Mouse (Mus musculus): Measurements from ENCODE around the gene Fanca. TPM values are rescaled to one million over a fixed set of nuclear protein-coding genes. Genes with fewer than 3 reads are reported as not detected.

Gene Fanca
- polyA plus RNA-seq, 1 experiment from 2014 or later, result 16.0 TPM

GRCm38 (mm10) chr8:123333091-123333587 lies 14.8 kb upstream of the Fanca start:
- ATAC-seq (replicated peaks; ENCODE audit: extremely low read depth, insufficient read depth, low FRiP score), result no peak
- WGBS, result 8% methylated on average over 21 of the region's 21 CpGs
- Histone ChIP-seq H3K9ac (ENCODE audit: low read length) (peak overlapping the region; percentile 53), H3K27me3 (ENCODE audit: control insufficient read depth, insufficient read depth, low read length) (peaks cover 12% of the 10 kb centered on the region), H3K27ac (ENCODE audit: low read length) (no peak overlapping the region), H3K9me3 (replicated peaks; ENCODE audit: control insufficient read depth, low read length) (no peaks in the 10 kb centered on the region), H3K36me3 (ENCODE audit: control insufficient read depth, insufficient read depth) (no peaks in the 10 kb centered on the region), H3K4me2 (ENCODE audit: low read depth, low read length) (peak overlapping the region; percentile 96), H3K4me3 (ENCODE audit: low read length) (peak overlapping the region; percentile 68), H3K4me1 (ENCODE audit: control insufficient read depth, insufficient read depth, low read length) (peaks cover 7% of the 10 kb centered on the region; the same call in 1 of the 2 replicates)

DNA sequence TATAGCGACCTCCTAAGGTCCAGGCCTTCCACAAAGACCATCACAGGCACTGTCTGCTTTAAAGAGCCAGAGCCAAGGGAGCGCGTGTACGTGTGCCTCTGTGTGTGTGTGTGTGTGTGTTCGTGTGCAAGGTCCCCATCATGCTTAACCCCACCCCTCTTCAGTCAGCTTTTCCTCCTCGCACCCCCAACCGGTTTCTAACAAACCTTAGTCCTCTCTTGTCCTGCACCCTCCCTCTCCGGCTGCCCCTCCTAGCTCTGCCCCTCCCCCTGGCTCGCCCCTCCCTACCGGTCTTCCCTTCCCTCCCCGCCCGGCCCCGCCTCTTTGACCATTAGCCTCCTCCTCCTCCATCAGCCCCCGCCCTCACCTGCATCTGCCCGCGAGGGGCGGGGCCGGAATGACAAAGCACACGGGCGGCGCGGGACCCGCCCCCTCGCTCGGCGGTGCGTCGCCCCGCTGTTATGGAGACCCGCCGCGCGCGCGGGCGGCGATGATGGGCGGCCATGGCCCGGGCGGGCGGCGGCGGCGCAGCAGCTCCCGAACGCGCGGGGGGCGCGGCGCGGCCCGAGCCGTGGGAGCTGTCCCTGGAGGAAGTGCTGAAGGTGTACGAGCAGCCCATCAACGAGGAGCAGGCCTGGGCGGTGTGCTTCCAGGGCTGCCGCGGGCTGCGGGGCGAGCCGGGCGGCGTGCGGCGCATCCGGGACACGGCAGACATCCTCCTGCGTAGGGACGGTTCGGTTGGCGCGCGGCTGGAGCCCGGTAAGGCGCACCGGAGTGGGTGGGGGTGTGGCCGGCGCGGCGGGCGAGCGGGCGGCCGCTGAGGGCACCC lies 14.1 kb upstream of the Fanca start, which contains the start of gene Spire2:
Gene Spire2, plus strand, starts transcription at position 452 of the 829 bp plus-strand sequence.
- Histone ChIP-seq H3K9me3 (replicated peaks; ENCODE audit: control insufficient read depth, low read length) (no peaks in the 10 kb centered on the region), H3K27me3 (ENCODE audit: control insufficient read depth, insufficient read depth, low read length) (peaks cover 12% of the 10 kb centered on the region), H3K4me2 (ENCODE audit: low read depth, low read length) (peak within 1 kb of the TSS; percentile 96), H3K9ac (ENCODE audit: low read length) (peak within 1 kb of the TSS; percentile 53), H3K4me3 (ENCODE audit: low read length) (peak within 1 kb of the TSS; percentile 68), H3K36me3 (ENCODE audit: control insufficient read depth, insufficient read depth) (no peaks in the 10 kb centered on the region), H3K4me1 (ENCODE audit: control insufficient read depth, insufficient read depth, low read length) (peaks cover 7% of the 10 kb centered on the region; the same call in 1 of the 2 replicates), H3K27ac (ENCODE audit: low read length) (no peak within 1 kb of the TSS)
- ATAC-seq (replicated peaks; ENCODE audit: extremely low read depth, insufficient read depth, low FRiP score), result peak; percentile 76
- WGBS, result under 1% methylated on average over 81 of the region's 85 CpGs

- no peak for ATAC-seq (replicated peaks; ENCODE audit: extremely low read depth, insufficient read depth, low FRiP score)
- peaks cover 12% of the 10 kb centered on the region for H3K27me3 ChIP-seq (ENCODE audit: control insufficient read depth, insufficient read depth, low read length)
- no peaks in the 10 kb centered on the region for H3K9me3 ChIP-seq (replicated peaks; ENCODE audit: control insufficient read depth, low read length)
- WGBS, result 17% methylated on average over 8 of the region's 8 CpGs
- H3K36me3 ChIP-seq (ENCODE audit: control insufficient read depth, insufficient read depth), result no peaks in the 10 kb centered on the region
- H3K4me3 ChIP-seq (ENCODE audit: low read length), result no peak overlapping the region; the same call in 1 of the 2 replicates
- H3K4me2 ChIP-seq (ENCODE audit: low read depth, low read length), result peak overlapping the region; percentile 96
- H3K9ac ChIP-seq (ENCODE audit: low read length), result no peak overlapping the region
- no peak overlapping the region for H3K27ac ChIP-seq (ENCODE audit: low read length)
- H3K4me1 ChIP-seq (ENCODE audit: control insufficient read depth, insufficient read depth, low read length), result peaks cover 7% of the 10 kb centered on the region; the same call in 1 of the 2 replicates
Measured at GRCm38 (mm10) chr8:123331810-123332209, 13.4 kb upstream of the Fanca start.

DNA sequence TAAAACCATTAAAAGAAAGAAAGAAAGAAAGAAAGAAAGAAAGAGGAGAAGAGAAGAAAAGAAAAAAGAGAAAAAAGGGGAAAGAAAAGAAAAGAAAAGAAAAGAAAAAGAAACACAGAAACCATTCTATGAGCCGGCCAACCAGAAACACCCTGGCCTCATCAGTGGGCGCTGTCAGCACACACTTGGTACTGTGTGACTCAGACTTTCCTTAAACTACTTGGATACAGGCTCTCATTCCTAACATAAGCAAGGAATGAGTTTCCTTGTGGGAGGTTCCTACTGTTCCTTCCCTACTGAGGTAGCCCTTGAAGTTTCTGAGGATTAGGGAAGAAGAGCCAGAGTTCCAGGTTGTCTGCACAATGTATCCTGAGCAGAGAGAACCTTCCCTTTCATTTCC lies 12.9 kb upstream of the Fanca start:
- Histone ChIP-seq H3K4me3 (ENCODE audit: low read length) (no peak overlapping the region), H3K9ac (ENCODE audit: low read length) (no peak overlapping the region), H3K27me3 (ENCODE audit: control insufficient read depth, insufficient read depth, low read length) (peaks cover 12% of the 10 kb centered on the region), H3K4me1 (ENCODE audit: control insufficient read depth, insufficient read depth, low read length) (peaks cover 7% of the 10 kb centered on the region; the same call in 1 of the 2 replicates), H3K9me3 (replicated peaks; ENCODE audit: control insufficient read depth, low read length) (no peaks in the 10 kb centered on the region), H3K27ac (ENCODE audit: low read length) (no peak overlapping the region), H3K36me3 (ENCODE audit: control insufficient read depth, insufficient read depth) (no peaks in the 10 kb centered on the region), H3K4me2 (ENCODE audit: low read depth, low read length) (no peak overlapping the region)
- WGBS, result 40% methylated on average over 2 of the region's 2 CpGs
- ATAC-seq (replicated peaks; ENCODE audit: extremely low read depth, insufficient read depth, low FRiP score), result no peak

DNA sequence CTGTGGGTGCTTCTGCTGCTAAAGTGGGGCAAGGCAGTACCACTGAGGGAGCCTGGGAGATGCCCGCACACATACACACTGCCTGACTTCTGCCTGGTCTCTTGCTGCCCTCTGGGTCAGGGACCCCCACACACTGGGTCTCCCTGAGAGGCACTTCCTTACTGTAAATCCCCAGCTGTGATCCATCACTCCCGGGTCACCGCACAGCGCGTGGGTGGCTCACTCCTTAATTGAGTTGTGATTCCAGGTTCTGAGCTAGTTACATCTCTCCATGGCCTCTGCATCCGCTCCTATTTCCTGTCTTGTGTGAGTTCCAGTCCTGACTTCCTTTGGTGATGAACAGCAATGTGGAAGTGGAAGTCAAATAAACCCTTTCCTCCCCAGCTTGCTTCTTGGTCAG lies 12.3 kb upstream of the Fanca start:
- whole genome bisulfite sequencing, result 59% methylated on average over 6 of the region's 6 CpGs
- no peak overlapping the region for H3K4me3 ChIP-seq (ENCODE audit: low read length)
- H3K27me3 ChIP-seq (ENCODE audit: control insufficient read depth, insufficient read depth, low read length), result peaks cover 12% of the 10 kb centered on the region
- no peaks in the 10 kb centered on the region for H3K36me3 ChIP-seq (ENCODE audit: control insufficient read depth, insufficient read depth)
- H3K4me1 ChIP-seq (ENCODE audit: control insufficient read depth, insufficient read depth, low read length), result peaks cover 7% of the 10 kb centered on the region; the same call in 1 of the 2 replicates
- H3K9me3 ChIP-seq (replicated peaks; ENCODE audit: control insufficient read depth, low read length), result no peaks in the 10 kb centered on the region
- no peak overlapping the region for H3K4me2 ChIP-seq (ENCODE audit: low read depth, low read length)
- ATAC-seq (replicated peaks; ENCODE audit: extremely low read depth, insufficient read depth, low FRiP score), result no peak
- H3K27ac ChIP-seq (ENCODE audit: low read length), result no peak overlapping the region
- H3K9ac ChIP-seq (ENCODE audit: low read length), result no peak overlapping the region

- no peaks in the 10 kb centered on the region for H3K36me3 ChIP-seq (ENCODE audit: control insufficient read depth, insufficient read depth)
- H3K9me3 ChIP-seq (replicated peaks; ENCODE audit: control insufficient read depth, low read length), result no peaks in the 10 kb centered on the region
- no peak overlapping the region for H3K9ac ChIP-seq (ENCODE audit: low read length)
- no peak overlapping the region for H3K4me2 ChIP-seq (ENCODE audit: low read depth, low read length)
- ATAC-seq (replicated peaks; ENCODE audit: extremely low read depth, insufficient read depth, low FRiP score), result no peak
- WGBS, result 54% methylated on average over 5 of the region's 5 CpGs
- no peak overlapping the region for H3K27ac ChIP-seq (ENCODE audit: low read length)
- peaks cover 12% of the 10 kb centered on the region for H3K27me3 ChIP-seq (ENCODE audit: control insufficient read depth, insufficient read depth, low read length)
- H3K4me1 ChIP-seq (ENCODE audit: control insufficient read depth, insufficient read depth, low read length), result peaks cover 7% of the 10 kb centered on the region; the same call in 1 of the 2 replicates
- H3K4me3 ChIP-seq (ENCODE audit: low read length), result no peak overlapping the region
Measured at GRCm38 (mm10) chr8:123329961-123330360, 11.6 kb upstream of the Fanca start.

DNA sequence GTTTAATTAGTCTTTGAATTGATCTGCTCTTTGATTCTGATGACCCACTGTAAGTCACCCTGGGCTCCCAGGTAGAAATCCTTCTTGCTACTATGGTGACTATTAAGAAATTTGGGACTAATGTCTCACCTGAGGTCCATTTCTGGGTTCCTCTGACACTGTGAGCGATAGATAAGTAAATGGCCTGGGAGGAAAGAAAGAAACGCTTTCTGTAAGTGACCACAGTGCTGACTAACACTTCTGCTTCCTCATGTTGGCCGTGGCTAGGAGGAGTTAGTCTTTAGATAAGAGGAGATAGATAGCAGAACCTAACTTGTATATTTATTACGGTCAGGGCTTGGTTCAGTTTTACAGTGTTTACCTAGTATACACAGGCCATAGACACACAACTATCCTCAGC lies 11.0 kb upstream of the Fanca start:
- no peak overlapping the region for H3K27ac ChIP-seq (ENCODE audit: low read length)
- H3K4me2 ChIP-seq (ENCODE audit: low read depth, low read length), result no peak overlapping the region
- H3K27me3 ChIP-seq (ENCODE audit: control insufficient read depth, insufficient read depth, low read length), result peaks cover 9% of the 10 kb centered on the region
- whole genome bisulfite sequencing, result 46% methylated on average over 4 of the region's 4 CpGs
- H3K4me1 ChIP-seq (ENCODE audit: control insufficient read depth, insufficient read depth, low read length), result peaks cover 7% of the 10 kb centered on the region; the same call in 1 of the 2 replicates
- H3K4me3 ChIP-seq (ENCODE audit: low read length), result no peak overlapping the region
- no peaks in the 10 kb centered on the region for H3K36me3 ChIP-seq (ENCODE audit: control insufficient read depth, insufficient read depth)
- no peaks in the 10 kb centered on the region for H3K9me3 ChIP-seq (replicated peaks; ENCODE audit: control insufficient read depth, low read length)
- ATAC-seq (replicated peaks; ENCODE audit: extremely low read depth, insufficient read depth, low FRiP score), result no peak
- H3K9ac ChIP-seq (ENCODE audit: low read length), result no peak overlapping the region

DNA sequence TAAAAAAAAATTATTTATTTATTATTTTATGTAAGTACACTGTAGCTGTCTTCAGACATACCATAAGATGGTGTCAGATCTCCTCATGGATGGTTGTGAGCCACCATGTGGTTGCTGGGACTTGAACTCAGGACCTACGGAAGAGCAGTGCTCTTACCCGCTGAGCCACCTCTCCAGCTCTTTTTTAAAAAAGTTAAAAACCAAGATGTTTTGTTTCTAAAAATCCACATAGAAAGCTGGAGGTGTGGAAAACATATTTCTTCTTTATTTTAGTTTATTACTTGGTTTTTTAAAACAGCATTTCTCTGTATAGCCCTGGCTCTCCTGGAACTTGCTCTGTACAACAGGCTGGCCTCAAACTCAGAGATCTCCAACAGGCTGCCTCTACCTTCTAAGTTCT lies 10.2 kb upstream of the Fanca start:
- 97% methylated on average over 2 of the region's 2 CpGs for WGBS
- Histone ChIP-seq H3K9ac (ENCODE audit: low read length) (no peak overlapping the region), H3K27me3 (ENCODE audit: control insufficient read depth, insufficient read depth, low read length) (peaks cover 7% of the 10 kb centered on the region), H3K9me3 (replicated peaks; ENCODE audit: control insufficient read depth, low read length) (no peaks in the 10 kb centered on the region), H3K4me2 (ENCODE audit: low read depth, low read length) (no peak overlapping the region), H3K4me3 (ENCODE audit: low read length) (no peak overlapping the region), H3K36me3 (ENCODE audit: control insufficient read depth, insufficient read depth) (no peaks in the 10 kb centered on the region), H3K27ac (ENCODE audit: low read length) (no peak overlapping the region), H3K4me1 (ENCODE audit: control insufficient read depth, insufficient read depth, low read length) (peaks cover 7% of the 10 kb centered on the region; the same call in 1 of the 2 replicates)
- no peak for ATAC-seq (replicated peaks; ENCODE audit: extremely low read depth, insufficient read depth, low FRiP score)

GRCm38 (mm10) chr8:123319522-123320164 lies 1.3 kb upstream of the Fanca start:
- Histone ChIP-seq H3K9me3 (replicated peaks; ENCODE audit: control insufficient read depth, low read length) (no peaks in the 10 kb centered on the region), H3K27ac (ENCODE audit: low read length) (no peak overlapping the region), H3K4me2 (ENCODE audit: low read depth, low read length) (no peak overlapping the region), H3K27me3 (ENCODE audit: control insufficient read depth, insufficient read depth, low read length) (no peaks in the 10 kb centered on the region; the same call in 1 of the 2 replicates), H3K4me3 (ENCODE audit: low read length) (no peak overlapping the region), H3K36me3 (ENCODE audit: control insufficient read depth, insufficient read depth) (no peaks in the 10 kb centered on the region), H3K9ac (ENCODE audit: low read length) (no peak overlapping the region), H3K4me1 (ENCODE audit: control insufficient read depth, insufficient read depth, low read length) (peaks cover 4% of the 10 kb centered on the region; the same call in 1 of the 2 replicates)
- ATAC-seq (replicated peaks; ENCODE audit: extremely low read depth, insufficient read depth, low FRiP score), result no peak
- WGBS, result 21% methylated on average over 7 of the region's 7 CpGs
